Mouse (Mus musculus) embryo, embryonic 10.5 days (tissue): ENCODE results near the gene Dmrtc1c1.
"Not testable (repeated sequence)": the region's sequence is repeated elsewhere in the genome, so short reads cannot be mapped to it uniquely, and the experiment has no call there.

ENCODE experiments used
- DNase-seq: peaks from one replicate; pipeline ENCODE4 v3.0.0-alpha.2; 2015; ENCODE audit warnings: low spot score

The Dmrtc1c1 gene

GRCm38 (mm10) chrX:102802663-102803062, at the start of gene Dmrtc1c1:
TSS of gene Dmrtc1c1 (plus strand) at chrX:102802963.
- DNase-seq, result not testable (repeated sequence)

- peak; percentile 2 for DNase-seq
Measured at GRCm38 (mm10) chrX:102765878-102766277, 36.9 kb upstream of the Dmrtc1c1 start.

- DNase-seq, result no peak
Measured at GRCm38 (mm10) chrX:102812311-102812710, 9.5 kb downstream of the Dmrtc1c1 start.

GRCm38 (mm10) chrX:102854516-102854915, 51.8 kb downstream of the Dmrtc1c1 start, which contains the start of gene Dmrtc1c2:
TSS of gene Dmrtc1c2 (minus strand) at chrX:102854616.
- DNase-seq, result not testable (repeated sequence)
